Comparison of ENCODE assay signal across 8 mouse cellular contexts in genomic region chr5:75977441-75978373, GRCm38 (mm10). TPM values are rescaled to one million over a fixed set of nuclear protein-coding genes. Genes with fewer than 3 reads are reported as not detected.
DNase-seq lines count a peak whose midpoint lies in the region; ATAC-seq and TF ChIP-seq lines count a peak whose summit lies in the region.

No protein-coding gene starts in this region.

- ATAC-seq in embryonic facial prominence, embryonic 13.5 days (ENCODE audit: insufficient number of reproducible peaks, insufficient read depth, low FRiP score, low TSS enrichment, low read depth), result peak; percentile 59; the same call in 1 of the 2 replicates
- ATAC-seq in hindbrain, embryonic 16.5 days, result peak; percentile 70
- ATAC-seq in liver, embryonic 16.5 days (ENCODE audit: low read depth), result no peak

- H3K36me3 ChIP-seq in ES-E14 (ENCODE audit: control insufficient read depth, insufficient read depth, low read length, poor library complexity, severe bottlenecking), result no peaks in the 10 kb centered on the region
- no peaks in the 10 kb centered on the region for H3K36me3 ChIP-seq in embryonic facial prominence, embryonic 13.5 days
- no peaks in the 10 kb centered on the region for H3K36me3 ChIP-seq in hindbrain, embryonic 16.5 days (ENCODE audit: control insufficient read depth, insufficient read depth, low read length)
- H3K36me3 ChIP-seq in liver, embryonic 16.5 days (ENCODE audit: control insufficient read depth, insufficient read depth), result no peaks in the 10 kb centered on the region

- H3K27me3 ChIP-seq in embryonic facial prominence, embryonic 13.5 days, result peaks cover 74% of the 10 kb centered on the region
- peaks cover 18% of the 10 kb centered on the region for H3K27me3 ChIP-seq in hindbrain, embryonic 16.5 days (replicated peaks; ENCODE audit: control insufficient read depth, insufficient read depth, low read length)
- H3K27me3 ChIP-seq in liver, embryonic 16.5 days (ENCODE audit: control insufficient read depth, insufficient read depth, low read depth, low read length), result peaks cover 60% of the 10 kb centered on the region

- in situ Hi-C loops in ES-E14 (cut with MboI; ENCODE audit: low sequenced_read_pairs in 2 of 2, unreplicated experiment in 2 of 2), result no loop called here

- peak overlapping the region; percentile 72 to 95 for H3K4me3 ChIP-seq in ES-E14 (ENCODE audit: insufficient read depth in 1 of 2, low read depth in 1 of 2, low read length in 2 of 2, poor library complexity in 1 of 2, severe bottlenecking in 1 of 2)
- H3K4me3 ChIP-seq in embryonic facial prominence, embryonic 13.5 days, result peak overlapping the region; percentile 65
- peak overlapping the region; percentile 76 for H3K4me3 ChIP-seq in hindbrain, embryonic 16.5 days (ENCODE audit: low read length)
- H3K4me3 ChIP-seq in liver, embryonic 16.5 days (ENCODE audit: low read depth, low read length), result peak overlapping the region; percentile 54

- DNase-seq in heart, adult 9 months (ENCODE audit: low spot score in 2 of 2), result peak; percentile 30 to 32
- no peak for DNase-seq in heart, postnatal 4 days
- no peak for DNase-seq in ES-E14 (ENCODE audit: low read depth, low spot score)
- DNase-seq in retina, embryonic 14.5 days (ENCODE audit: low spot score), result peak; percentile 49
- DNase-seq in natural killer cell, adult 2 months (ENCODE audit: low spot score in 2 of 2), result no peak

- peak overlapping the region; percentile 98 for H3K4me2 ChIP-seq in embryonic facial prominence, embryonic 13.5 days
- H3K4me2 ChIP-seq in hindbrain, embryonic 16.5 days (ENCODE audit: low read length), result peak overlapping the region; percentile 100
- peak overlapping the region; percentile 57 for H3K4me2 ChIP-seq in liver, embryonic 16.5 days (ENCODE audit: low read depth, low read length)

- H3K9me3 ChIP-seq in ES-E14 (ENCODE audit: control insufficient read depth, insufficient read depth, low read depth, low read length), result no peaks in the 10 kb centered on the region
- H3K9me3 ChIP-seq in embryonic facial prominence, embryonic 13.5 days, result no peaks in the 10 kb centered on the region
- H3K9me3 ChIP-seq in hindbrain, embryonic 16.5 days (ENCODE audit: control insufficient read depth, low read length), result no peaks in the 10 kb centered on the region
- no peaks in the 10 kb centered on the region for H3K9me3 ChIP-seq in liver, embryonic 16.5 days (replicated peaks; ENCODE audit: control insufficient read depth, low read length)

- 1% methylated on average over 54 of the region's 54 CpGs for WGBS in embryonic facial prominence, embryonic 13.5 days
- 1% methylated on average over 54 of the region's 54 CpGs for WGBS in hindbrain, embryonic 16.5 days
- 2% methylated on average over 54 of the region's 54 CpGs for WGBS in liver, embryonic 16.5 days (ENCODE audit: insufficient replicate concordance)

- H3K4me1 ChIP-seq in ES-E14 (ENCODE audit: control insufficient read depth in 2 of 2, insufficient read depth in 2 of 2, low read length in 2 of 2, poor library complexity in 1 of 2), result no peaks in the 10 kb centered on the region; a peak in 1 of 4 replicates
- H3K4me1 ChIP-seq in embryonic facial prominence, embryonic 13.5 days, result peaks cover 18% of the 10 kb centered on the region
- H3K4me1 ChIP-seq in hindbrain, embryonic 16.5 days (ENCODE audit: control insufficient read depth, insufficient read depth, low read depth, low read length), result peaks cover 15% of the 10 kb centered on the region
- H3K4me1 ChIP-seq in liver, embryonic 16.5 days (ENCODE audit: control insufficient read depth, low read depth, low read length), result peaks cover 4% of the 10 kb centered on the region; the same call in 1 of the 2 replicates

- H3K9ac ChIP-seq in ES-E14 (ENCODE audit: insufficient read depth, low read depth, low read length, poor library complexity, severe bottlenecking), result peak overlapping the region; percentile 27
- H3K9ac ChIP-seq in embryonic facial prominence, embryonic 13.5 days, result peak overlapping the region; percentile 76
- H3K9ac ChIP-seq in hindbrain, embryonic 16.5 days (ENCODE audit: low read depth, low read length), result peak overlapping the region; percentile 72
- H3K9ac ChIP-seq in liver, embryonic 16.5 days (ENCODE audit: low read depth, low read length), result peak overlapping the region; percentile 38; the same call in 1 of the 2 replicates

- no peak overlapping the region for H3K27ac ChIP-seq in ES-E14 (ENCODE audit: insufficient read depth, low read depth, low read length, poor library complexity, severe bottlenecking)
- 0 out of 2 replicates have a peak overlapping the region, but pooled peaks have one; percentile 11 for H3K27ac ChIP-seq in embryonic facial prominence, embryonic 13.5 days
- peak overlapping the region; percentile 34; the same call in 1 of the 2 replicates for H3K27ac ChIP-seq in hindbrain, embryonic 16.5 days (ENCODE audit: low read depth, low read length)
- H3K27ac ChIP-seq in liver, embryonic 16.5 days (ENCODE audit: low read length), result no peak overlapping the region

TF ChIP-seq in ES-E14, 5 proteins besides CTCF, POLR2A, EP300 and RAD21:
- TF ChIP-seq MAFK (IDR thresholded peaks at IDR 0.05; ENCODE audit: insufficient read depth, low read depth, low read length), result no peak
- TF ChIP-seq ZC3H11A (IDR thresholded peaks at IDR 0.05; ENCODE audit: borderline replicate concordance, low read depth, low read length), result no peak
- no peak for TF ChIP-seq HCFC1 (IDR thresholded peaks at IDR 0.05; ENCODE audit: borderline replicate concordance, insufficient read depth, low read length)
- TF ChIP-seq CHD2 (IDR thresholded peaks at IDR 0.05; ENCODE audit: low read depth, low read length), result no peak
- TF ChIP-seq ZNF384 (IDR thresholded peaks at IDR 0.05; ENCODE audit: low read depth, low read length), result no peak

RNA-seq across cellular contexts. Expression of gene Kdr, which starts 0.6 kb away (rescaled TPM):
- total RNA-seq in heart, postnatal 4 days (2021), result 100 to 1,000 TPM; 115 to 119 TPM
- 3.0 and 4.6 TPM in 2 replicates for total RNA-seq in ES-E14 (2012; rRNA removed)
- 20.6 and 23.3 TPM in 2 replicates for polyA plus RNA-seq in embryonic facial prominence, embryonic 13.5 days (2015; fragmentation: Nextera tagmentation; extraction: Ambion mirVana)
- polyA plus RNA-seq in hindbrain, embryonic 16.5 days (2015; fragmentation: Nextera tagmentation; extraction: Ambion mirVana), result 21.7 and 28.6 TPM in 2 replicates
- 8.6 and 9.6 TPM in 2 replicates for polyA plus RNA-seq in liver, embryonic 16.5 days (2015; fragmentation: Nextera tagmentation; extraction: Ambion mirVana)

Comparison
In these comparisons a context has a peak if more than half of its experiments do, and no peak if none do; other contexts are left out.
1. DNase-seq: peak in heart, adult 9 months (2 of 2) and retina, embryonic 14.5 days (single experiment); none in heart, postnatal 4 days (single experiment), ES-E14 (single experiment) and natural killer cell, adult 2 months (0 of 2).
2. H3K27ac ChIP-seq: peak in embryonic facial prominence, embryonic 13.5 days (single experiment) and hindbrain, embryonic 16.5 days (single experiment); none in ES-E14 (single experiment) and liver, embryonic 16.5 days (single experiment).
3. Peak in every context shown above with its lines, with median percentiles within 50 percentile points of each other: H3K4me3 ChIP-seq, H3K9ac ChIP-seq and H3K4me2 ChIP-seq.